Mouse (Mus musculus) lung, adult 2 months (tissue): ENCODE measurements around the gene Mcm8.

Source experiments
- CTCF ChIP-seq: fragments of 200-500 bp; IDR thresholded peaks from 2 replicates; pipeline ENCODE4 v1.5.1; 2011; ENCODE audit warnings: mild to moderate bottlenecking, low read length, control low read depth; ENCODE audit not compliant: insufficient read depth
- POLR2A ChIP-seq: fragments of 200-500 bp; IDR thresholded peaks from 2 replicates; pipeline ENCODE4 v1.6.1; 2011; ENCODE audit warnings: low read depth, mild to moderate bottlenecking, control low read depth, low read length, borderline replicate concordance; ENCODE audit errors: extremely low read depth

DNA sequence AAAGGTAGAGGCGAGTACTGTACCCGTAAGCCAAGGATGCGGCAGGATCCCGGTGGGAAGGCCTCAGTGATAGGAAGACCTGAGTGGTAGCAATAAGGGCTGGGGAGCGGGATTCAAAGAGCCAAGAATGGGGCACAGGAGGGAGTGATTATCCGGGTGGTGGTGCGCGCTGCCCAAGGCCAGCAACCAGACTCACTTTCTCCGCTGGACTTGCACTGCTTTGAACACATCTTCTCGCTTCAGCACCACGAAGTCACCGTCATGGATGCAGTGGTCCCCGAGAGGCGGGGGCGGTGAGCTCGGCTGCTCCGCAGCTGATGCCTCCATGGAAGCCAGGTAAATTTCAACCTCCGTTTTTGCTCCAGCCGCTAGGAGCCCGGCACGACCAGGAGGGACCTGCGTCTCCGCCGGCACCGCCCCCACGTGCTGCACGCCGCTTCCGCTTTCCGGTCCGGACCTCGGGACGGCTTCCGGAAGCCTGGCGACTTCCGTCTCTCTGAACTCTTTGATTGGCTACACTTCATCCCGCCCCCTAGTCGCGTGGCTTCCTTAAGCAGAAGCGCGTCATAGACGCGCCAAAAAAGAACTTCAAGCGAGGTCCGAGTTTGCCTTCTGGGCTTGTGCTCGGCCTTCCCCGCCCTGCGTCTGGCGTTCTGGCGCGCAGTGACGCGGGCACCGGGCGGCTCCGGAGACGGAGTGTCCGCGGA lies at the start of gene Mcm8, which contains the start of gene Trmt6:
- TF ChIP-seq CTCF (no peak), POLR2A (no peak)
